Mouse (Mus musculus) fat pad, adult 2 months (tissue): ENCODE measurements around the gene Sumo2.
"Not testable (repeated sequence)": the region's sequence is repeated elsewhere in the genome, so short reads cannot be mapped to it uniquely, and the experiment has no call there.

Experiments
- DNase-seq: peaks from one replicate; pipeline ENCODE4 v3.0.0-alpha.2; 2011; ENCODE audit warnings: low read depth, low spot score; ENCODE audit errors: extremely low read depth

Sumo2 gene

DNA sequence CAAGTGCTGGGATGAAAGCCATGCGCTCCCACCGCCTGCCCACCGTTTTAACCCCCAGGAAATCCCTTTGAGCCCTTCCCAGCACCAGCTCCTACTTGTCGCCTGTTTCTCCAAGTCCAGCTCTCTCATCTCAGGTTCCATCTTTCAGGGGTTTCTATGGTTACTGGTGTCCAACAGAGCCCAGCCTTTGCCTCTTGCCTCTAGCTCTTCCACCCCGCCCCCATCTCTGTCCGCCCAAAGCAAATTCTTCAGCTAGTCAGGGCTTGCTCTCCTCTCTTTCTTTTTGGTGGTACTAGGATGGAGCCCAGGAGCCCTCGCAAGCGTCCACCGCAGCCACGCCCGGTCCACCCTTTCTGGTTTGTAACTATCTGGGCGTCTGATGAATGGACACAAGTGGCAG is 50.9 kb downstream of the Sumo2 start:
- no peak for DNase-seq

DNA sequence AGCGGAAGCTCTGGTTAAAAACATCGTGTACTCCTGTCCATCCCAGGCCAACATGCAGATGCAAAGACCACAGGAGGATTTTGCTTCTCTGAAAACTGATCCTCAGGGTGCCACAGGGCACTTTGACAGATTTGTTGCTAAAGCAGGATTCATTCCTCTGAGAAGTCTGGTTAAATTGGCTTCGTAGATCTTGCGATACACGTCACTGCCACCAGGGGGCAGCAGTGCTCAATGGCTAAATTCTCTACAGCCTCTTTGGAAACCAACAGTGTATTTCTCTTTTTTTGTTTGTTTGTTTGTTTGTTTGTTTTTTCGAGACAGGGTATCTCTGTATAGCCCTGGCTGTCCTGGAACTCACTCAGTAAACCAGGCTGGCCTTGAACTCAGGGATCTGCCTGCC is 52.4 kb downstream of the Sumo2 start:
- DNase-seq = no peak

DNA sequence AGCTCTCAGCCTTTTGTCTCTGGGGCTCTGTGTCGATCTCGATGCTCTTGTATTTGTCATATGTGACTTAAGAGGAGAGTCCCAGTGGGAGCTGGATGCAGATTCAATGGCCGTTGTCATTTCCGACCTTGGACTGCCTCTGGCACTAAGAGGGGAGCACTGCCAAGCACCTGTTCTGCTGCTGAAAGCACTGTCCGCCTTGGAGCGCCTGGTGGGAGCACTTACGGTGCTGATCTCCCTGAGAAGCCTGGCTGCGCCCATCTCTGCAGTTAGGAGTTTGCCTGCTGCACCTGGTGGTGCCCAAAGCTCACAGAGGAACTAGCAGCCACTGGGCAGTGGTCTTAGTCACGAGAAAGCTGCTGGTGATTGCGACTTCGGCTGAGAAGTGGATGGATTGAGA is 52.8 kb downstream of the Sumo2 start:
- DNase-seq = no peak

DNA sequence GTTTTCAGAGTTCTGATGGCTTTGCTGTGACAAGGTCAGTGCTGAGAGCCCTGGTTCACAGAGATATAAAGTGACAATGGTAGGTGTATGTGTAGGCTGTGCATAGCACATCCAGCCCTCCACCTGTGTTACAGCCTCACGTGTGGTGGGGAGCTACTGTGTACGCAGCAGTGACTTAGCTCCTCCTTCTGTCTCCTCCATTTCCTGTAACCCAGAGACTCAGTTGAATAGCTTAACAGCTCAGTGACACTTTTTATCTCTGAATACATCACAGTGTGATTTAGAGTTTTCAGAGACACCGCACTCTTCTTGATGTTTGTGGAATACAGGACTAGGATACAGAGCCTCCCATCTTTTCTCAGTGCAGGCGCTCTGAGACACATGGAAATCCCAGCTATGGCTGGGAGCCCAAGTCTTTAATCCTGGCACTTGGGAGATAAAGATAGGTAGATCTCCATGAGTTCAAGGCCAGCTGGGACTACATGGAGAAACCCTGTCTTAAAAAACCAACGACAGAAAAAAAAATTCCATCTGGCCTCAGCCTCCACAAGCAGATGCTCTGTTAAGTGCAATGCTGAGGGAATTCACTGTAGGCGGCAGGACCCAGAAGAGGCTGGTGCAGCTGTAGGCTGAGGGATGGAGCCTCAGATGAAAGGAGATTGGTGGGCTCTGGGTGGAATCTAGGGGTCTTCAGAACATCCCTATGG is 54.4 kb downstream of the Sumo2 start:
- no peak for DNase-seq

DNA sequence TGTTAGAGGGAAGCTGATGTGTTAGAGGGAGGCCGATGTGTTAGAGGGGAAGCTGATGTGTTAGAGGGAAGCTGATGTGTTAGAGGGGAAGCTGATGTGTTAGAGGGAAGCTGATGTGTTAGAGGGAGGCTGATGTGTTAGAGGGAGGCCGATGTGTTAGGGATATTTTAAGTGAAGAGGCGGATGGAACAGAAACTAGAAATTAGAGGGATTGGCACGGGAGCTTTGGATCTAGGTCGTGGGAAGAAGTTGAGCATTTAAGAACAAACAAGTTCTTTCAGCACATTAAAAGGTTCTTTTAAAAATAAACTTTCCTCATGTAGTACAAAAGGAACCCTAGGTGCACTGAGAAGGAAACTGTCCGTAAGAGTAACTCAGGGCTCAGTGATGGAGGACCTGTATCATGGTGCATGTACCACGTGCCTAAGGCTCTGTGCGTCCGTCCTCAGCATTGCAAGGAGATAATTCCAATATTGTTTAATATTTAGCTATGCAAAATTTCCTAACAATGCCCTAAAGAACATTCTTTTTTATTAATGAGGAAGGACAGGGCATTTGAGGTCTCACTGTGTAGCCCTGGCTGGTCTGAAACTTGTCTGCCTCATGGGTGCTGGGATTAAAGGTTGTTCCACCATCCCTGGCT is 57.7 kb downstream of the Sumo2 start:
- no peak for DNase-seq

DNA sequence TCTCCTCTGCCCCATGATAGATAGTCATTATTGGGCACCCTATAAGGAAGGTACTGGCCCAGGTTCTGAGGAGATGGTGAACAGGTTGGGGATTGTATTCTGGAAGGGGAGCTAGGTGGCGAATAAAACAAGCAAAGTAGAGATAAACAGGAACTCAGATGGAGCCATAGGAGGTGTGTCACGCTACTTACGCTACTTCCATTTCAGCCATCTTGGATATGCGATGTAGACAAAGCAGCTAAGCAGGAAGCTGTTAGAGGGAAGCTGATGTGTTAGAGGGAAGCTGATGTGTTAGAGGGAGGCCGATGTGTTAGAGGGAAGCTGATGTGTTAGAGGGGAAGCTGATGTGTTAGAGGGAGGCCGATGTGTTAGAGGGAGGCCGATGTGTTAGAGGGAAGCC is 58.7 kb downstream of the Sumo2 start:
- DNase-seq = not testable (repeated sequence)

DNA sequence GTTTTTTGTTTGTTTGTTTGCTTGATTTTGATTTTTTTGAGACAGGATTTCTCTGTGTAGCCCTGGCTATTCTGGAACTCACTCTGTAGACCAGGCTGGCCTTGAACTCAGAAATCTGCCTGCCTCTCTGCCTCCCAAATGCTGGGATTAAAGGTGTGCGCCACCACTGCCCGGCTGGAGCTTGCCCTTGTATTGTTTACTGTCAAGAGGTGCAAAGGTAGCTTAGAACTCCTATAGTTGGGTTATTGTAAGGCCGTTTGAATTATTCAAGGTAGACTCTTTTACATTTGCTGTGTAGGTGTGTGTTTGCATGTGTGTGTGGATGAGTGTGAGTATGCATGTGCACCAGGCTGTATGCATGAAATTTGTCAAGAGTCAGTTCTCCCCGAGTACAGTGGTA is 59.4 kb downstream of the Sumo2 start:
- not testable (repeated sequence) for DNase-seq

DNA sequence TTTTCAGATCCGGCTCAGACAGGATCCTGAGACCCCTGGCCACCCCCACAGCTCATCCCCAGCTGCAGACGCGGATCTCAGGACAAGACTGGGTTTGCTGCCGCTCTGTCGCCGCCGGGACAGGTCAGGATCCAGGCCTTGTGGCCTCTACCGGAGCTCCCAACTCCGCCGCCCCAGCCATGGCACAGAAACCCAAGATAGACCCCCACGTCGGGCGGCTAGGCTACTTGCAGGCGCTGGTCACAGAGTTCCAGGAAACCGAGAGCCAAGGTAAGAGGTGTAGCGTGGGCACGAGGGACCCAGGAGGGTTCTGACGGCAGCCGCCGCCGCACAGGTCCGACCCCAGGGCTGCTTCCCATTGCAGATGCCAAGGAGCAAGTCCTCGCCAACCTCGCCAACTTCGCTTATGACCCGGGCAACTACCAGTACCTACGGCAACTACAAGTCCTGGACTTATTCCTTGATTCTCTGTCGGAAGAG is 60.3 kb downstream of the Sumo2 start:
- no peak for DNase-seq

DNA sequence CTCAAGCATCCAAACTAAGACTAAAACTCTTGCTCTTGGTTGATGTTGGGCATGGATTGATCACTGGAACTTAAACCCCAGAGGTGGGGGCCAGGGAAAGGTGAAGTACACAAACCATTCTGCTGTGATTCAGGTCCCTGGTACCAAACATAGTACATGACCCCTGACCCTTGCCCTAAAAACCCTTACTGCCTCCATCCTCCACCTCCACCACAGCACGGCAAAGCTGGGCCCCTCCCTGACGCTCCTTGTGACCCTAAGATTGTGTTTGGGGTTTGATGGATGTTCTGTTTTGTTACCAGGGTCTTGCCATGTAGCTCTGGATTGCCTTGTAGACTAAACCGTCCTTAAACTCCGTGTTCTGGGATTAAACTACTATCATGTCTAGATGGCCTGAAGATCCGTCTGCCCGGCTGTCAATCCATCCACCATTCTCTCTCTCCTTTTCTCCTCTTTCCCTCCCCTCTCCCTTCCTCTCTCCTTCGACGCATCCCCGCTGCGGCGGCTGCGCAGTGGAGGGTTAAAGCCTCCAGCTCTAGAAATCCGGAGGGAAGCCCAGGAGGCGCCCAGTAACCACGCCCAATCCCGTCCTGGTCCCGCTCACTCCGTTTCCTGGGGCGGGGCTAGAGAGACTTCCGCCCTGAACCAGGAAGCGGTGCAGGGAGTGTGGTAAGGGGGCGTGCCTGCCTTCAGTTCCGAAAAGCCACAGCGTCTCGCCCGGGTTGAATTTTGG is 60.9 kb downstream of the Sumo2 start, which contains the start of gene Armc7:
TSS of gene Armc7 (plus strand) at position 643 of the 733 bp plus-strand sequence.
- no peak for DNase-seq

DNA sequence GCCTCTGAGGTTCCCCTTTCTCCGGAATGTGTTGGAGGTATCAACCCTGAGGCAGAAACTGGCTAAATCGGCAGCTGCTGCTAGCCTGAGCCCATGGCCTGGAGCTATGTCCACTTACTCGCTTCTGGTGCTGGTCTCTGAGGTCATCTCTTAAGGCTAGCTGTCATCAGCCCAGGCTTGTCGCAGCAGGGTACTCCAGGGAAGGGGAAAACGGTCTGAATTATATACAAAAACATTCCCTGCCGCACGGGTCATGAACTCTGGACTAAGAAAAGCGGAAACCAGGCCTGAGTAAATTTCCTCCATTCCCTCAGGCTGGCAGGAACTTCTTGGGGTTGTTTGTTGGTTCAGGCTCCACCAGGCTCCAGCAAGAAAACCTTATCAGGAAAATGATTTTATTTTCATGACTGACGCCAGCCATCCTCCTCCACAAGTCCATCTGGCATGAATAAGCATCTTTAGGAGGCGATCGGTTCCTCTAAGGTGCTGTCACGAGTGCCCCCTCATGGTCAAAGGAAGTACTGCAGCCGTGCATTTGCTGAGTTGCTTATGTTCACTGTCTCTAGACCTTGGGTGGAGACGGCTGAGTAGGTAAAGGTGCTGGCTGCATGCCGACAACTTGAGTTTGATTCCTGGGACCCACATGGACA is 62.3 kb downstream of the Sumo2 start:
- DNase-seq = peak; percentile 23
